Mouse (Mus musculus): ENCODE results near the gene Ctcf. TPM values are rescaled to one million over a fixed set of nuclear protein-coding genes. Genes with fewer than 3 reads are reported as not detected.
A peak's percentile ranks its signal among the peaks of the same experiment; 100 is the strongest.
"Not testable (repeated sequence)": the region's sequence is repeated elsewhere in the genome, so short reads cannot be mapped to it uniquely, and the experiment has no call there.

Gene Ctcf
- total RNA-seq (2021), result 10 to 100 TPM; 43.7 to 46.7 TPM
- long read RNA-seq, experiment 1, transcript Ctcf-201 (12 exons, 3,782 nt), result major isoform, 12 of 25 reads
- long read RNA-seq, experiment 1, partial matches to known transcripts, result 1 of 25 reads
- long read RNA-seq, experiment 1, other reads (novel, unspliced or antisense), result 12 of 25 reads
- long read RNA-seq, experiment 2, transcript Ctcf-201 (12 exons, 3,782 nt), result major isoform, 11 of 29 reads
- long read RNA-seq, experiment 2, partial matches to known transcripts, result 6 of 29 reads
- long read RNA-seq, experiment 2, other reads (novel, unspliced or antisense), result 12 of 29 reads

GRCm38 (mm10) chr8:105636018-105636962 is at the start of gene Ctcf:
Gene Ctcf, plus strand, starts transcription at chr8:105636568.
- DNase-seq, result peak; percentile 93

DNA sequence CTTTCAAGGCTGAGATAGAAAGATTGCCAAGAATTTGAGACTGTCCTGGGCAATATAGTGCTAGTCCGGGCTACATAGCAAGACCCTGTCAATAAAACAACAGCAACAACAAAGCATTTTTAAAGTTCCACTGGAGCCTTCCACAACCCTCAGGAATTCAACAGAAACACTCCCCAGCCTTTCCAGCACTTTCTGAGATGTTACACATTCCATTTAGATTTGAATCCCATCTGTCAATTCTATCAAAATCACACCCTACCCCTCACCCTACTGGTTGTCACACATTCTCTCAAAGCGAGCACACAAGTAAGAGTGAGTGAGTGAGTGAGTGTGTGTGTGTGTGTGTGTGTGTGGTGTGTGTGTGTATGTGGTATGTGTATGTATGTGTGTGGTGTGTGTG is 43.9 kb upstream of the Ctcf start:
- no peak for DNase-seq

DNA sequence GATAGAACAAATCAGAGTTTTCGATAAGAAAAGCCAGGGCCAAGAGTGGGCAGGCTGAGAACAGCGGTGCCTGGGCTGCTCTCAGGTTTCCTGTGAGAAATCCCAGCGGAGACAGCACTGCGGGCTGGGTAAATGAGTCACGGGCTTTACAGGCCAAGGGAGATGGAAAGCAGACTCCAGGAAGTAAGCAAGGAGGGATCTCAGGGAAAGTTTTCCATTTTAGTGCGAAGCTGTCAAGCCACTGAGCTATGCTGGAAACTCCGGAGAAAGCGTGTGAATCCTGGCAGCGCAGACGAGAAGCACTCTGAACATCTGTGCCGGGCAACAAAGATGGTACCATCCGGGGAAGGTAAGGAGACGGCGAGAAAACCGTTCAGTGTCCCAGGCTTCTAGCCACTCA is 42.5 kb upstream of the Ctcf start:
- DNase-seq, result peak; percentile 37

DNA sequence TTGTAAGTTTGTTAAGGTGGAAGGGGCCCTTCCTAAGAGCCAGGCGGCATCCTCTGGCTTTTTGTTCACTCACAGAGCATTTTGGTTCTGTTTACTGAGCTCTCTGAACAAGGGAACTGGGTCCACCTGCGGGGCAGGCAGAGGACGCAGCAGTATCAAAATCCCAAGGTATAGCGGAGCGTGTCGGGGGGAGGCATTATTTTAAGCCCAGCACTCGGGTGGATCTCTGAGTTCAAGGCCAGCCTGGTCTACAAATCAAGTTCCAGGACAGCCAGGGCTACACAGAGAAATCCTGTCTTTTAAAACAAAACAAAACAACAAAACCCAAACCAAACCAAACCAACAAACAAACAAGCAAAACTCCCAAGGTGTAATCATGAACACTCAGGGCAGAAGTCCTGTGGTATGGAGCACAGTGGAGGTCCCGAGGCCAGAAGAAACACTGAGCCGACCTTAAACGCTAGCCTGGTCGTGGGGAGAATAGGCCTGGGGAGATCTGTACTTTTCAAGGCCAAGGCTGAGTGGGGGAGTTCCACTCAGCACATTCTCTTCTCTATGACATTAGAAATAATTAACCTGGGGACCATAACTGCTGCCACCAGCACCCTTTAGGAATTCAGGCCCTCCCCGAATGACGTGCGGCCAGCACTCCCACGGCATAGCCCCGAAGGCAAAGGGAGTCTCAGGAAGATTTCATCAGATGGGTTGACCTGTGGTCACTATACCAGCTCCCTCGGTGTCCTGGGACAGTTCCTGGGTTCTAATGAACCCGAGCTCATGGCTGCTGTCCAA is 41.7 kb upstream of the Ctcf start:
- no peak for DNase-seq

- DNase-seq, result peak; percentile 63
Measured at GRCm38 (mm10) chr8:105596362-105597034, 39.9 kb upstream of the Ctcf start.

DNA sequence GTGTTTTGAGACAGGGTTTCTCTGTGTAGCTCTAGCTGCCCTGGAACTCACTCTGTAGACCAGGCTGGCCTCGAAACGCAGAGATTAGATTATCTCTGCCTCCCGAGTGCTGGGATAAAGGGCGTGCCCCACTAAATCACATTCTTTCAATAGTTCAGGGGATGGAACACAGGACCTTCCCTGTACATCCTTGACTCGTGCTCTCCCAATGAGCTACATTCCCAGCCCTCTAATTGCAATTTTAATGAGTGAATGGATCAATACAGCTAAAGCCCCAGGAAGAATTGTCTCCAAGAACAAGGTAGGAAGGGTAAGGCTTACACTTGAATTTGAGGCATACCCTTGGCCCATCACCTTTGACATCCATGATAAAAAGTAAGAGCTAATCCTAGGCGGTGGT is 37.6 kb upstream of the Ctcf start:
- no peak for DNase-seq

DNA sequence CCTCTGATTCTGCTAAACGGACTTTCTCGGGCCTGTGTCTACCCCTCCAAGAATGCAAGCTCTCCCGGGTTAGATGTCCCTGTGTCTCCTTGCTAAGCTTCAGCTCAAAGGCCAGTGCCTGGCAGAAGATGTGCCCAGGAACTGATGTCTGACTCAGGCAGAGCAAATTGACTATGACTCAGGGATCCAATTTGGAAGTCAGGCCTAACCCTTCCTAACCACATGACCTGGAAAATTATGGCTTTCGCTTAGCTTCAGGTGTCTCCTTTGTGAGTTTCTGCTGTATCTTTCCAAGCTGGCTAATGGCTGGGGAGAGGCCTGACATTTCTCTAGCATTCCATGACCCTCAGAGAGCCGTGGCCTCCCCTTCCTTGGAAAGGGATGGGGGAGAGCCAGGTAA is 35.1 kb upstream of the Ctcf start:
- no peak for DNase-seq

- DNase-seq, result not testable (repeated sequence)
Measured at GRCm38 (mm10) chr8:105602540-105602939, 33.8 kb upstream of the Ctcf start.

- peak; percentile 83 for DNase-seq
Measured at GRCm38 (mm10) chr8:105604804-105605381, 31.5 kb upstream of the Ctcf start, which contains the start of gene Ripor1. Gene Ripor1, plus strand, starts transcription at chr8:105605255.

GRCm38 (mm10) chr8:105605491-105606188 is 30.7 kb upstream of the Ctcf start:
- DNase-seq, result peak; percentile 60

- DNase-seq, result peak; percentile 73
Measured at GRCm38 (mm10) chr8:105606189-105607023, 30.0 kb upstream of the Ctcf start.

DNA sequence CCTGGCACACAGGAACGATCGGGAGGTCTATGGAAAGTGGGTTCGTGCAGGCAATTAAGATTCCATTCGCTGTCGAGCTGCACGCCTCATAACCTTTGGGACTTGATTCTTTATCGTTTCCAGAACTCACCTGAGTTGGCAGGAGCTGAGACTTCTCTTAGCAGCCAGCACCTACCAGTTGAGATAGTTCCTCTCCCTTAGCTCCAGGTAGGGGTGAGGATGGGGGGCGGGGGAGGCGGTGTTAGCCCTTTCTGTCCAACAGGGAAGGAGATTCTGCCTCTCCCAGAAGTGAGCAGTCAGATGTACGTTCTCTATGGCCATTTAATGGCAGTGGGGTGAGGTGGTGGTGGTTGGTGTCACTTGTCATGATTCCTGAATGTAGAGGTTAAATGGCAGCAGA is 29.3 kb upstream of the Ctcf start:
- no peak for DNase-seq

DNA sequence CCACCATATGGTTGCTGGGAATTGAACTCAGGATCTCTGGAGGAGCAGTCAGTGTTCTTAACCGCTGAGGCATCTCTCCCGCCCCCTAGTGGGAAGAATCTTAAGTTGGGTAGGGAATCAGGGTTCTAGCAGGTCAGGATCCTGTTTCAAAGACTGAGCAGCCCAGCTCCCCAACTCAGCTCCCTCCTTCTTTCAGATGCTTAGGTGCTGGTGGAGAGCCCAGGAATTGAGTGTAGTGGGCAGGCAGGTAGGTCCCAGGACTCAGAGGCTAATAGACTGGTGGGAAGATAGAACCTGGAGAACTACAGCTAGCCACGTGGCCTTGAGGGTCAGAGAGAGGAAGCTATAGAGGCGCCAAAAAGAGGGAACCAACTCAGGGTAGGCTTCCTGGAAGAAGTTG is 28.7 kb upstream of the Ctcf start:
- no peak for DNase-seq

DNA sequence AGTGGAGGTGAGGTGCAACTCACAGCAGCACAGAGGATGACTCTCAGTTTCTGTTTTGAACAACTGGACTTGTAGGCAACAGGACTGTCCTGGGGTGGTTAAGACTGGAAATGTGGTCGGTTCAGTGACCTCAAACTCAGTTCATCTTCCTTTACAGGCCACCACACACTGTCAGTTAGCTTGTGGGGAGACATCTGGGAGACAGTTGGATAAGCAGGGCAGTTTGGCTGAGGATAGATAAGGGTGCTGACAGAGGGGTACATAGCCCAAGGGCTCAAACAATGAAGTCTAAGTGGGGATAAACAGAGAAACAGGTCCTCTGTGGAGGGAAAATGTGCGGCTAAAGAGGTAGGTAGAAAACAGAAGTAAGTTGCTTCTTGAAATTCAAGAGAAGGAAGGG is 27.0 kb upstream of the Ctcf start:
- DNase-seq, result no peak

GRCm38 (mm10) chr8:105609771-105610170 is 26.6 kb upstream of the Ctcf start:
- no peak for DNase-seq

- DNase-seq, result no peak
Measured at GRCm38 (mm10) chr8:105611836-105612235, 24.5 kb upstream of the Ctcf start.

DNA sequence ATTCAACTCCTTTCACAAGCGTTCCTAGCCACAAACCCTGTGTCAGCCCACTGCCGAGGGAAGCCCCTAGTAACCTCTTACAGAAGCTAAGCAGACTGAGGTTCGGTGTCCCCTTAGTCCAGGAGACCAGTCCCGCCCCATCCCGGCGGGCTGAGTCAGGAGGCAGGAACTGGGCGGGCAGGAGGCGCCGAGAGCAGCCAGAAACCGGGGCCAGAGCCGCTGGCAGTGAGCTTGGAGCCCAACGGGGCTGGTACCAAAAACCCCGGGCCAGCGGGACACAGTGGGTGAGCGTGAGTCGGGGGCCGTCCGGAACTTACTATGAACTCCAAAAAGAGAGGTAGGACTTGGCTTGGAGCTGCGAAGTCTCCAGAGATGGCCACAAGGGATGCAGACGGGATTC is 23.3 kb upstream of the Ctcf start:
- peak; percentile 57 for DNase-seq

DNA sequence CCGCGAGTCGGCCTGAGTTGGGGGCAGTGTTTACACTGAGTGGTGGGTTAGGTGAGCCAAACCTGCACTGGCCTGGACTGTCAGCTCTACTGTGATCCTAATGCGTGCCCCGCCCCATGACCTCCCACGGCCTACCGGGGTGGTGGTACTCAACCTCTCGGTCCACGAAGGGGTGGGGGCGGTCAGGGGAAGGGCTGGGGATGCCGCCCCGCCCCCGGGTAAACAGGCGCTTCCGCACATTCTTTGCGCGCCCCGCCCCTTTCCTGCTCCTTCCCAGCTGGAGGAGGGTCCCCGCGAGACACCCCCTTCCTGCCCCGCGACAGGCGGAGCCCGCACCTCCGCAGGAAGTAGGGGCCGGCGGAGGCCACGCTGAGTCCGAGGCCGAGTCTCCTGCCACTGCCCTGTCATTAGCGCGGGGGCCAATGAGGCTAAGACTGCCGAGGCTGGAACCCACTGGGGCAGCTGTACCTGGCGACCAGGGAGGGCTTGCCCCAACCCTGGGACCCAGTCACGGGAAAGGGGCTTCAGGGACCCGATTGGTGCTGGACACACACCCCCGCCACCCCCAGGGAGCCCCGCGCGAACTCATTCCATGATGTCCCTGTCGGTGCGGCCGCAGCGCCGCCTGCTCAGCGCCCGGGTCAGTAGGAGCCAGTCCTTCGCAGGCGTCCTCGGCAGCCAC is 22.4 kb upstream of the Ctcf start:
- peak; percentile 67 for DNase-seq

GRCm38 (mm10) chr8:105615942-105616341 is 20.4 kb upstream of the Ctcf start:
- no peak for DNase-seq
